Mouse (Mus musculus): ENCODE data around the gene Camta1.

Camta1 gene

DNA sequence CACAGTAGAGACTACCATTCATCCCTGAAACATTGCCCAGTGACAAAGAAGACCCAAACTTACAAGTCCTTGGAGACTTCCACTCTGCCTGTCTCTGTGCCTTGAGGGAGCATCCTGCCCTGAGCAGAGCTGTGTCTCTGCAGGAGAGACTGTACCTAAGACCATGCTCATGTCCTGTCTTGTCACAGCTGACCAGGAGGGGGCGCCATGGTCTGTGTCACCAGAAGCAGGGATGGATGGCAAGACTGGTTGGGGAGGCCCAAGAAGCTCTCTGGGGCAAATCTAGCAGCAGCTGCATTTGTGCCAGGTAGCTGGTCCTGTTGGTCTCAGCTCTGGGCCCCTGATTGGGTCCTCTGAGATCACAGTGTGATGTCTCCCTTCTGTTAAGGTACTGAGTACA lies 646.5 kb downstream of the Camta1 start:
- peak; percentile 3 for DNase-seq (ENCODE audit: low read depth, low spot score)

DNA sequence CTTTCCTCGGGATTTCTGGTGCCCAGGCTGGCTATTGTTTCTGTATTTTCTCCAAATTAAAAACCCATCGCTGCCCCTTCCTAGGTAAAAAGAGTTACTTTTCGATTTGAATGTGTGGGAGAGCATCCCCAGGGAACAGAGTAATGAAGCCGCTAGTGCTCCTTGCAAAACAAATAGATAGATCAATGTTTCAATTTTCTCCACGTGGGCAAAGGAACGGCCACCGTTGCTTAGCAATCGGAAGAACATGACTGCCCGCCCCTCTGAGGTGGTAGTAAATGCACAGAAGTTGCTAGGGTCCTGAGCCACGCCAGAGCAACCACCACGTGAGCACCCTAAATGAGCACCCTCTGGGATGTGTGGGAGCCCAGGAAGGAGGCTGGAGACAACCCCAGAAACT lies 648.2 kb downstream of the Camta1 start:
- no peak for DNase-seq (ENCODE audit: low read depth, low spot score)

DNA sequence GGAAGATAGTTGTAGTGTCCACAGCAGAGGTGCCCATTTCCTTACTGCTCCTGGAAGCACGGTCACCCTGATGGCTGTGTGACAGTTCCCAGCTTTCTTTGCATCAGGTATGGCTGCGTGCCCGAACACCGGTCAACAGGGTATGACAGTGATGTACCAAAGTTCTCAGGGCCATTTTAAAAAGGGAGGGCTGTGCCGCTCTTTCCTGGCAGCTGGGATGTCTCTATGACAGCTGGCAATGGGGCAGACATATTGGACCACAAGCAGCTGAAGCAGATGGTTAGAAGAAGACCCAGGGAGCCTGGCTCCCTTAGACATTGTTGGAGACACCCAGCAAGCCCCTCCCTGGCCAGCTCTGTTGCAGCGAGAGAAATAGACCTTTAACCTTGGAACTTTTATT lies 649.7 kb downstream of the Camta1 start:
- no peak for DNase-seq (ENCODE audit: low read depth, low spot score)

DNA sequence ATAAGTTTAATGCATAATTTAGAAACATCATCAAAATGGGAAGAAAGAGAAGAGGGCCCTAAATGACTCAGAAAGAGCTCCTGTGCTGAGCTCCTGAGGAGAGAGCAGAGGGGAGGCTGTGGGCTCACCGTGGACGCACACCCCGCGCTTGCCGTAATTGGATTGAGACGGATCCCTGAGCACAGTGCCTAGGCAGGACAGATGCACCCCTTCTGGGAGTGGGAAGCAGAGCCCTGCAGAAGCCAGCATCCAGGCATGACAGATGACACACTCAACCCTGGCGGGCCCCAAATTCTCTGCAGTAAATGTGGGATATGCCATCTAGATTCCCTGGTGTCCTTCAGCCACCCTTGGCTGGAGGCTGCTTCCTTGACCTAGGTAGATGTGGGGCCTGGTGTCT lies 654.1 kb downstream of the Camta1 start:
- DNase-seq (ENCODE audit: low read depth, low spot score), result no peak

DNA sequence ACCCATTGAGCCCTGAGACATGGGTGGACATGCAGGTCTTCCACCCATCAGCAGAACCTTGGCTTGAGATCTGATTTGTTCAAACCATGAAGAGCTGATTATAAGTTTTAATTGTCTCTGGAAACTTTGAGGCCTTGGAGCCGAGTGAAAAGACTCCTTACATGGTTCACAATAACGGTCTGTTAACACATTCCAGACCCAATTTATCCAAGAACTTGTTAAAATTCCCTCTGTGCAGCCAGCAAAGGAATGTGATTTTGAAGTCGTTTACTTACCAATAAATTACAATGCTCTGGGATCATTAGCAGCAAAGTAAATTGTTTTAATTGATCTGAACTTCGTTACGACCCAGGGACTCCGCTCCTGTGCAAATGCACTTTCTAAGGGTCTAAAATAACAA lies 658.8 kb downstream of the Camta1 start:
- no peak for DNase-seq (ENCODE audit: low read depth, low spot score)

DNA sequence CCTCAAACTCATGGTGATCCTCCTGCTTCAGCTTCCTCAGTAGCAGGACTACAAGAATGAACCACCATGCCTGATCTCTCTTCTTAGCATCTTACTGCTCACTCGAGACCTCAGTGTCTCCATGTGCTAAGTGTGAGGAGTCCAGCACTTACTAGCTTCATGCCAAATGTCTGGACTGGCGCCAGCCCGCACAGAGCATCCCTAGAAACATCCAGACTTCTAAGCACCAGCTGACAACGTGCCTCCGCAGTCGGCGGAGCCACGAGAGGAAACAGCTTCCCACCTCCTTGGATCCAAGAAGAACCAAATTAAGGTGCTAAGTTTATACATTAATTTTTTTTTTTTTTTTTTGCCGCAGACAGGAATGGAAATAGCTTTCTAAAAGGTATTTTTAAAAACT lies 661.4 kb downstream of the Camta1 start:
- DNase-seq (ENCODE audit: low read depth, low spot score), result no peak

DNA sequence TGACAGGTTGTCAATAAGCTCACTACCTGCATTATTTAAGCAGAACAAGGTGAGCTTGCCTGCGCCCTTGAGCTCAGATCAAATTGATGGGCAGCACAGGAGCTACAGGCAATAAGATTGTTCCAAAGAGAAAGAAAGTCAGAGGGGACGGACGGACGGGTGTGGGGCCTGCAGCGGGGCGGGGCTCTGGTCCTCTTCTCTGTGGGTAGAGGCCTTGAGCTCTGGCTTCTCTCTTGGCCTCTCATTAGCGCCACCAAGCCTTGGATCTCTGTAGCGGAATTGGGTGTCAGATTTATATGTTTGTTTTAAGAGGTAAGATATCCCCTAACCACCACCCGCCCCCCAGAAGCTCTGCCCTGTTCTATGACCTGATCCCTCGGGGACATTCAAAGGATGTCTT lies 666.5 kb downstream of the Camta1 start:
- DNase-seq (ENCODE audit: low read depth, low spot score), result no peak

DNA sequence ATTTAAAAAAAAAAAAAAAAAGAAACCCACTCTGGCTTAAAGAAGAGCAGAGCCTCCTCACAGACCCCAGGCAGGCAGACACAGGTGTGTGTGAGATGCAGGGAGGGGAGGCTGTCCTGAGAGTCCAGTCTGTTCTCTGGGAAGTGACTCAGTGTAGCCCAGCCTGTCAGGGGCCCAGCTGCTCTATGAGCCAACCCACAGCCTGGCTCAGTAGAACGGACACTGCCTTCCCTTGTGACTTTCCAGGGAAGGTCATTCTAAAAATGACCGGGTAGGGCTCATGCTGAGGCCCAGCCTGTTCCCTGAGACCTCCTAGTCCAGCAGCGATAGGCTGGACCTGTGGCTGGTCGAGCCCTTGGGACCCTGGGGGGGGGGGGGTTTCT lies 667.0 kb downstream of the Camta1 start:
- DNase-seq (ENCODE audit: low read depth, low spot score), result no peak

DNA sequence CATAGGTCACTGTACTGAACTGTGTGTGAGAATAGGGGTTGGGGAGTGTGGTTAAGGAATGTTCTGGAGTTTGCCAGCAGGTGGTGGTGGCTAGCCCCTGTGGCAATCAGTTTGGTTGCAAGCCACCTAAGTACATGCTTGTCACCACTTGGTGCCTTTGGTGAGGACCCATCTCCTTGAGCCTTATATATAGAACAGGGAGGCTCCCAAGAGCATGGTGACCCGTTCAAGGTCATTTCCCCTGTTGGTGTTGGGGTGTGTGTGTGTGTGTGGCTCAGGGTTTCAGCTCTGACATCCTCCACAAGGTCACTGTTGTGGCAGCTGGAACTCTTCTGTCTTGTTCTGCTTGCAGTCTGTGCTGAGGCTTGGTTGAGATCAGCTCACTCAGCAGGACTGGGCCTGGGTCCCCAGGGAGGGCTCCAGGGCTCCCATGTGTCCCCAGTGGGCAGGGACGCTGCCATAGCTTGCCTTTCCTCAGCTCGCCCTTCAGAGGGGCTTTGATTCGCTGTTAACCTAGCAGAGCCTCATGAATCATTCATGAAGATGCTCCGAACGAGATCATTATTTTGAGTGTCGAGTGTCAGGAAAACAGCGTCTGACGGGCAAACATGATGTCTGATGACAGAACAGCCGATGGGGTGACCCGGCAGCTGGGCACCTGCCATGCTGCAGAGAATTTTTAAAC lies 667.5 kb downstream of the Camta1 start:
- DNase-seq (ENCODE audit: low read depth, low spot score), result no peak

DNA sequence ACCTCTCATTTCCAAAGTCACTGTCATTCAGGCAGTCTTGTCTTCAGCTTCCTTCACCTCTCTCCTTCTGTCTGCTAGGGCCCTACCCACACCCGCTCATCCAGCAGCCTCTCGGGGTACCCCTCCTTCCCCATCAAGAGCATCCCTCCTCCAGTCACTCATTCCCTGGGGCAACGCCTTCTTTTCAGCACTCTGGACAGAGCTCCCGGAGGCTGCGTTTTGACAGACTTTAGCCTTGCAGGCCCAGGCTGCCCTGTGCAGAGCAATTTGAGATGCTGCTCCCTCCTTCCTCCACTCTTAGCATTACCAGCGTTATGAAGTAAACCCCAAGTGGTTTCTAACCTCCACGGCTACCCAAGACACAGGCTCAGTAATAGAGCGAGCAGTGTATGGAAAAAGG lies 675.2 kb downstream of the Camta1 start:
- DNase-seq (ENCODE audit: low read depth, low spot score), result peak; percentile 2

DNA sequence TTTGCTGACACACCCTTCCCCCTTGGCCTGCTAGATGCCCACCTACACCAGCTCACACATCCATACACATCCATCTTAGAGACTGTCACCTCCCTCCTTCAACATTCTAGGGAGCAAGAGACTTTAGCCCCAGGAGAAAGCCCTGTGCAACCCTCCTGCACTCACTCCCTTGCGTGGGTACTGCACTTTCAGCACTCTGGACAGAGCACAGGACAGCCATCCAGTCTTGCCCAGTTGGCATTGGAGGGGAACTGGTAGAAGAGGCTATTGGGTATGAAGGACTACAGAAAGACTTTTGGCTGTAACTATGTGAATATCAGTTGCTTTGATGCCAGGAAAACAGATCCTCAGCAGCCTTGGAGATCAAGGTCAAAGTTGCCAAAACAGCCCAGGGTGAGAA lies 675.9 kb downstream of the Camta1 start:
- no peak for DNase-seq (ENCODE audit: low read depth, low spot score)

DNA sequence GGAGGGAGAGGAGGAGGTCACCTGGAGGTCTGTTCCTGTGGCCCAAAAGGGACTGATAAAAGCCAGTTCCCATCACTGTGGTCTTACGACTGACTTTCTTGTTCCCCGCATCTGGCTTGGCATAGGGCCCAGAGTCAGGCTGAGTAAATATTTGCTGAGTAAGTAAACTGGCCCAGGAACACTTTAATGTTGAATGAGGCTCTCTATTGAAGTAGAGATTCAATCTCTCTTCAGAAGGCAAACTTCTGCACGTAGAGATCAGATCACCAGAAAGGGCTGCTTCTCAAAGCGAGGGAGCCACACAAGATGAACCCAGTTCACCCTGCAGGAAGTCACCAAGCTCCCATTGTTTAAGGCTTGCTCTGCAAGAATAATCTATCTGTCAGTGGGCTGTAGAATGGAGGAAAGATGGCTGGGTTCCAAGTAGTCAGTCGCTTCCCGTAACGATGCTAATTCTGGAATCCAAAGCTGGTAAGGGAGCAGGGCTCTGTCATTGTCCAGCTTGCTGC lies 681.2 kb downstream of the Camta1 start:
- no peak for DNase-seq (ENCODE audit: low read depth, low spot score)

DNA sequence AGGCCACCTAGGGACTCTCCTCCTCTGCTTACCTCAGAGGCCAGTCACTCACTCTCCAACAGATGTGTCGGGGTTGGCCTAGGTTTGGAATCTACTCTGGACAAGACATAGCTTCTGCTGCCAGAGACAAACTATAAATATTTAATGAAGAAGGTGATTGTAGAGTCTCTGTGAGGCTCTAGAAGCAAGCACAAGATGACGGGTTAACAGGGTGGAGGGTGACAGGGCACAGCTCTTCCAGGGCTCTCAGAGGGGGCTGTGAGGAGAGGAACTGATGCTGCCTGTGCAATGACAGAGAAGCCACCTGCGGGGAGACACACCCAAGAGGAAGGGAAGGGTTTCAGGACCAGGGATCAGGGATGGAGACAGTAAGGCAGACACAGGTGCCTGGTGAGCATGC lies 682.0 kb downstream of the Camta1 start:
- no peak for DNase-seq (ENCODE audit: low read depth, low spot score)

DNA sequence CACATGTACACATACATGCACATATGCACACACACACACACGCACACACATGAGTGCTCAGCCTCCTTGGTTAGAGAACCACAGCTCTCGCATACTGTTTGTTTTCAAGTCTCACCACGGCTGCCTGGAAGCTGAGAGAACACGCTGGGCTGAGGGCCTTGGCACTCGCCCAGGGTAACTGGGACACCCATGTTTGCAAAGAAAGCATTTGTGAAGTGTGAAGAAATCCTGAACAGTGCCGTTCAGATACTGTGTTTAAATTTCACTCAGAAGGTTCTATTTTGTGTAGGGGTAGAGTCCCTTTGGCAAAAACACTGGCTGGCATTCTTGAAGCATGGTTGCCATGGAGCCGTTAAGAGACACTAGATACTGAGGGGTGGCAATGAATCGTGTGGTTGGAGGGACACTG lies 682.7 kb downstream of the Camta1 start:
- no peak for DNase-seq (ENCODE audit: low read depth, low spot score)

DNA sequence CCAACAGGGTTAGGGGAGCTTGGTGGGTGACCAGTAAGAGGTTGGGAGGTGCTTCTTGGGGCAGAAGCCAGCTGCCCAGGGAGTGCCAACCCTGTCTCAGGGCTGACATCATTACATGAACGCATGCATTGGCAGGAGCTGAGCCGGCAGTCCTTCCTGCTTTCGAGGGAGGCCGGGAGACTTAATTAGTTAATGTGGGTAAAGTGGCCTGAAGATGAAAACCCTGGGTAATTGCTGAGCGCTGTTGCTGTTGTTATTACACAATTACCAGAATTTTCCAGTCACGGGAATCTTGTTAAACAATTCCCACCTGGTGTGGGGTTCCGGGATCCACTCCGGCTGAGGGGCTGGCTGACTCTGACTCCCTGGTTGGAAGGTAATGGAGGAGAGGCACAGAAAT lies 689.1 kb downstream of the Camta1 start:
- no peak for DNase-seq (ENCODE audit: low read depth, low spot score)

DNA sequence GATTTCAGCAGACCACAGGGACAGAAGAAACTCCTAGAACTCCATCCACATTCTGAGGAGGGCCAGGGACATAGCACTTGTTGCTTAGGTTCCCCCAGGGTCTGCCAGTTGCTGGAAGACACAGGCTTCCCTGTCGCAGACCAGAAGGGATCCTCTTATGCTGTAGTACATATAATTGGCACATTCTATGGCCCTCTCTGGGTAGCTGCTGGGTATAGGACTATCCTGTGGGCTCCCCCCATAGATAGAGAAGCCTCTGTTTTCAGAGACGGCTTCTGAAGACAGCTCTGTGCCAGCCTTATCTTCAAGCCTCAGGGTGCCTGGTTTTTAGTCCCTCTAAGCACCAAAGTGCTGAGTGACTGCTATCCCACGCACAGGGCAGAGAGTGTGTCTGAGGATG lies 690.6 kb downstream of the Camta1 start:
- DNase-seq (ENCODE audit: low read depth, low spot score), result no peak

DNA sequence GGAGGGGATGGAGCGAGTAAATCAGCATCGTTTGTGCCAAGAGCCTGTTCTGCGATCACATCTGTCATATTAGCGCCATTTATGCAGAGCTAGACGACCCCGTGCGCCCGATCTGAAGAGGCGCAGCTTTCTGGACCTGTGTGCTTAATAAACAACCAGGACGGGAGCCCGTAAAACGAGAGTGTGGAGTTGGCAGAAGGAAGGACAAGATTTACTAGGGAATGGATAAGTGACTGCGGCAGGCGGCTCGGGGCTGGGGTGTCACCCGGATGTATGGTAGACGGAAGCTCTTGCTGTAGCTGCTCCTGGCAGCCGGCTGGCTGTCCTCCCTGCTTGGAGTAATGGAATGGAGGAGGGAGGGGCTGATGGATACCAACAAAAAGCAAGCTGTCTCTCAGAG lies 691.0 kb downstream of the Camta1 start:
- no peak for DNase-seq (ENCODE audit: low read depth, low spot score)

DNA sequence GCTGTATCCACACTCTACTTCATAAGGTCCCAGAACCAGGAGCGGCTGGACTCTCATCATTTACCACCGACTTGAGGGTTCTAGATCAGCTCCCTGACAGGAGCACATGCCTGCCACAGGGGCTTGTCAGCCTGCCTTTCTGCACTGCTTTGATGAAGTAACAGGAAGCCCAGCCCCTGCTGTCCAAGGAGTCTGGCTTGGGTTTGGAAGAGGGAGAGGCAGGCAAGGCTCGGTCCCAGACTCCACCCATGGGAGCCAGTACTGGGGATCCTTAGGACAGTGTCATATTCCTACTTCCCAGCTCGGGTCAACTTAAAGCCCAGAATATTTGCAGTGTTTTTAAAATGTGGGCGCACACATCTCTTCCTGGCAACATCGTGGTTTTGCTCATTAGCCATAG lies 694.7 kb downstream of the Camta1 start:
- DNase-seq (ENCODE audit: low read depth, low spot score), result no peak

DNA sequence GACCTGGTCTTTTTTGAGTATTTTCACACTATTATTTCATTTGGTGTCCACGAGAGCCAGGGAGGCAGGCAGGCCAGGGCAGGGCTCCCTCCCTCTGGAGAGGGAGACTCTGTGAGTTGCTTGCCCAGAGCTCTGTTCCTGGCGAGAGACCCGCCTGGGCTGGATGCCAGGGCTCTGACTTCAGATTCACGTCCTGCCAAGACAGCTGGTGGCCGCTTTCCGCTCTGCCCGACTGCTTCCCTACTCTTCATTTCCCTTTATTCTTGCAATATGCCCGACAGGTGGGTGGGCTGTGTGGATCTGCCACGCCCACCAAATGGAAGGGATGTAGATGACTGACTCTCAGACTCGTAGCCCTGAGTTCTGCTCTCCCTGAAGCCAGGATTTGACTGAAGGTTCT lies 696.1 kb downstream of the Camta1 start:
- DNase-seq (ENCODE audit: low read depth, low spot score), result no peak

DNA sequence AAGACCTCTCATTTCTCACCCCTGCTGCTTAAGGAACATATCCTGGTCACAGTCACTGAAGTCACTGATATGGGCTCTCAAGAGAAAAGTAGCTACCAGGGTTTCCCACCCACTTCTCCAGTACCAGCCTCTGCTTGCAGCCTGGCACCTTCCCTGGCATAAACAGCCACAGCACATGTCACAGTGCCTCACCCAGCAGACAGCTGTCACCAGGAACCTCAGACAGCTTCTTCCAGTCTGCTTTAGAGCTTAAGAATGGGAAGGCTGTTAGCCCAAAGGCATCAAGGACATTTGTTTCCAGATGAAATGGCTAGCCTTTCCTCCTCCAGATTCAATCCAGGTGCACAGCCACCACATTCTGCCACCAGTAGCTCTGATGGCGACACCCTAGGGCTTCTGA lies 697.4 kb downstream of the Camta1 start:
- no peak for DNase-seq (ENCODE audit: low read depth, low spot score)

DNA sequence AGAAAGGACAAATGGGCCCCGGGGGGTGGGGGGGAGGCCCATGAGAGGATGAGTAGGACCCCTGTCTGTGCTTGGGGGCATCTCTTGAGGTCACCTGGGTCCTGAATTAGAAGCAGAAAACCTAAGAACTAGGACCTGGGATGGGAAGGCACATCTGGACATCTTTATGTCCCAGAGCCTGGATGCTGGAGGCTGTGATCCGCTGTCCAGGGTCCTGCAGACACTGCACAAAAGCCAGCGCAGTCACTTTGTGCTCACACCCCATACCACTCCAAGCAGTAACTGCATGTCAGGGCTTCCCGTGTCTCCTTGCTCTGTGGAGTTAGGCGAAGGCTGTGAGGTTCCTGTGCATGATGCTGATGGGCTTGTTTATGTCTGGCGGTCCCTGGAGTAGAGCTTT lies 699.8 kb downstream of the Camta1 start:
- no peak for DNase-seq (ENCODE audit: low read depth, low spot score)

DNA sequence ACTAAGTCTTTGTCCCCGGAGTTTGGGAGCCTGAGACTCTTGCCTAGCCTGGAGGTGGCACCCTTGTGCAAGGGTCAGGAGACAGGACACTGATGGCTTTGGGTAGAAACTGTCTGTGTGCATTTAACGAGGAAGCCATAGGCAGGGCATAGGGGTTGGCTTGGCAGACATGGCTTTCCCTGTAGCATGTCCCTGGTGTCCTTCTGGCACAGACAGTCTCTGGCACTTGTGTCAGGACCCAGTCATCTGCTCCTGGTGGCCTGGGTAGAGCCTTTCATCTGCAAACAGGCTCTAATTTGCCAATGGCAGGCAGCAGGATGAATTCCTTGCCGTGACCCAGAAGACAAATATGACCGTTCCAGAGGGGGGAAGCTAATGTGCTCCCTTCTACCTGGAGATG lies 700.7 kb downstream of the Camta1 start:
- DNase-seq (ENCODE audit: low read depth, low spot score), result no peak

DNA sequence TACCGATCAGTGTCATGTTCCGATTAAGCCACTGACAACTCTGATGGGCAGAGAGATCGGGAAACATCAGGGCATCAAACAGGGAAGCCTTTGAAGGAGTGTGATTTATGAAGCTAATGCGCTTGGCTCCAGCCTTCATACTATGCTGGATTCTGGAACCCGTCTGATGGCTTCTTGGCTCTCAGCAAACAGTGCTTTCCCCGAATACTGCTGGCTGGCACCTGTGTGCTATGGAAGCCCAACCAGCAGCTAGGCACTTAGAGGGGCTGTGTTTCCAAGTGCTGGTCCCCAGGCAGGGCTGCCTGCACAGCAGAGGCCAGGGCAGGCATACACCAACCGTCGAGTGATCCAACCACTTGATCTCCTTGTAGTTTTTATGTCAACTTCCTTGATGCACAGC lies 701.2 kb downstream of the Camta1 start:
- no peak for DNase-seq (ENCODE audit: low read depth, low spot score)

DNA sequence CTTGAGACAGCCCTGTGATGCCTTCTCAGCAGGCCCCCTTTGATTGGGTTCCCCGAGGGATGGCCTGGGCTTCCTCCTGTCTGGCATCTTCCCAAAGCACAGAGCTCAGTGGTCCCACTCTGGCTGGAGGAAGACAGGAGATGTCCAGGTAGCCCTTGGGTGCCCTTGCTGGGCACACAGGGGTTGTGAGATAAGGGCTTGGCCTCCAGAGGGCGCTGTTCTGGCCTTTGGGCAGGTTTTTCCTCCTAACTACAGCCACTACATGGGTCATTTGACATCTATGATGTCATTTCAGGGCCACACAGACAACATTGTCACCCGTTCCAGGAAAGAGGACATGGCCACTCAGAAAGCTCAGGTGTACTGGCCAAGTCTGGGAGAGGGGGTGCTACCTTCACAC lies 703.4 kb downstream of the Camta1 start:
- DNase-seq (ENCODE audit: low read depth, low spot score), result peak; percentile 26

Data from CD4-positive, CD25-positive, alpha-beta regulatory T cell, adult 2 months (primary cell).